Mouse (Mus musculus) embryonic facial prominence, embryonic 10.5 days (tissue): Measurements from ENCODE around the gene Trip11. TPM values are rescaled to one million over a fixed set of nuclear protein-coding genes. Genes with fewer than 3 reads are reported as not detected.

ENCODE experiments used
- DNase-seq: peaks from one replicate; pipeline ENCODE4 v3.0.0-alpha.2; 2017; ENCODE audit warnings: low spot score
- H3K27ac ChIP-seq: fragments of 300-500 bp; sonication (generic); replicated peaks from 2 replicates; pipeline ENCODE4 v1.5.1; 2016; ENCODE audit warnings: mild to moderate bottlenecking
- H3K27me3 ChIP-seq: fragments of 300-500 bp; sonication (generic); replicated peaks from 2 replicates; pipeline ENCODE4 v1.6.1; 2016; ENCODE audit warnings: low read depth, mild to moderate bottlenecking; ENCODE audit not compliant: poor library complexity, severe bottlenecking
- H3K36me3 ChIP-seq: fragments of 300-500 bp; sonication (generic); replicated peaks from 2 replicates; pipeline ENCODE4 v1.6.1; 2016; ENCODE audit warnings: mild to moderate bottlenecking, moderate library complexity
- H3K4me1 ChIP-seq: fragments of 300-500 bp; sonication (generic); 2 replicates; pipeline ENCODE4 v1.6.1; 2016
- H3K4me3 ChIP-seq: fragments of 300-500 bp; sonication (generic); 2 replicates; pipeline ENCODE4 v1.5.1; 2016; ENCODE audit warnings: mild to moderate bottlenecking, moderate library complexity
- H3K9me3 ChIP-seq: fragments of 300-500 bp; sonication (generic); 2 replicates; pipeline ENCODE4 v1.6.1; 2016; ENCODE audit warnings: mild to moderate bottlenecking
- WGBS: fragments of 180-500 bp; shearing (Covaris S2); methylation state at CpG from one replicate; pipeline ENCODE4 v1.1.7; 2016; 5-methylcytosine and 5-hydroxymethylcytosine counted together
- polyA plus RNA-seq: library from polyadenylated mRNA; unstranded; fragments of >200 nt; fragmentation: Nextera tagmentation; extraction: Ambion mirVana; gene quantifications from 2 replicates; pipeline ENCODE4 v1.2.1, GENCODE M21; 2016

Trip11 gene
- polyA plus RNA-seq, 1 experiment from 2014 or later, result 19.2 TPM

- 87% methylated on average over 2 of the region's 2 CpGs for WGBS
- H3K27me3 ChIP-seq, result peaks cover 17% of the 10 kb centered on the region
- no peaks in the 10 kb centered on the region for H3K9me3 ChIP-seq
- no peak overlapping the region for H3K4me3 ChIP-seq
- H3K4me1 ChIP-seq, result peaks cover 32% of the 10 kb centered on the region
- DNase-seq, result no peak
- no peaks in the 10 kb centered on the region for H3K36me3 ChIP-seq
- H3K27ac ChIP-seq, result no peak overlapping the region
Observed at GRCm38 (mm10) chr12:101814423-101814822, 98.6 kb downstream of the Trip11 start.

GRCm38 (mm10) chr12:101811181-101811580 lies 101.9 kb downstream of the Trip11 start:
- Histone ChIP-seq H3K4me1 (peaks cover 6% of the 10 kb centered on the region; the same call in 1 of the 2 replicates), H3K9me3 (no peaks in the 10 kb centered on the region), H3K4me3 (no peak overlapping the region), H3K36me3 (no peaks in the 10 kb centered on the region), H3K27ac (no peak overlapping the region), H3K27me3 (no peaks in the 10 kb centered on the region)
- DNase-seq, result no peak
- 62% methylated on average over 6 of the region's 6 CpGs for WGBS

GRCm38 (mm10) chr12:101810515-101810914 lies 102.6 kb downstream of the Trip11 start:
- Histone ChIP-seq H3K4me3 (no peak overlapping the region), H3K4me1 (peaks cover 3% of the 10 kb centered on the region; the same call in 1 of the 2 replicates), H3K27ac (no peak overlapping the region), H3K27me3 (no peaks in the 10 kb centered on the region), H3K36me3 (no peaks in the 10 kb centered on the region), H3K9me3 (no peaks in the 10 kb centered on the region)
- WGBS, result 70% methylated on average over 2 of the region's 2 CpGs
- no peak for DNase-seq

GRCm38 (mm10) chr12:101807400-101807799 lies 105.7 kb downstream of the Trip11 start:
- WGBS, result 75% methylated on average over 2 of the region's 2 CpGs

GRCm38 (mm10) chr12:101802445-101802844 lies 110.6 kb downstream of the Trip11 start:
- WGBS, result 91% methylated on average over 3 of the region's 3 CpGs
- Histone ChIP-seq H3K4me1 (no peaks in the 10 kb centered on the region), H3K36me3 (no peaks in the 10 kb centered on the region), H3K4me3 (no peak overlapping the region), H3K9me3 (no peaks in the 10 kb centered on the region), H3K27me3 (no peaks in the 10 kb centered on the region), H3K27ac (no peak overlapping the region)
- no peak for DNase-seq

More at GRCm38 (mm10) chr12:101807400-101807799, 105.7 kb downstream of the Trip11 start:
- Histone ChIP-seq H3K36me3 (no peaks in the 10 kb centered on the region), H3K27ac (no peak overlapping the region), H3K4me1 (no peaks in the 10 kb centered on the region), H3K9me3 (no peaks in the 10 kb centered on the region), H3K27me3 (no peaks in the 10 kb centered on the region), H3K4me3 (no peak overlapping the region)
- DNase-seq, result no peak

- H3K4me1 ChIP-seq, result no peaks in the 10 kb centered on the region
- 89% methylated on average over 5 of the region's 5 CpGs for WGBS
- H3K27ac ChIP-seq, result no peak overlapping the region
- H3K4me3 ChIP-seq, result no peak overlapping the region
- H3K9me3 ChIP-seq, result no peaks in the 10 kb centered on the region
- no peaks in the 10 kb centered on the region for H3K27me3 ChIP-seq
- no peaks in the 10 kb centered on the region for H3K36me3 ChIP-seq
- DNase-seq, result no peak
Observed at GRCm38 (mm10) chr12:101801744-101802143, 111.3 kb downstream of the Trip11 start.

GRCm38 (mm10) chr12:101801051-101801450 lies 112.0 kb downstream of the Trip11 start:
- Histone ChIP-seq H3K27ac (no peak overlapping the region), H3K4me1 (no peaks in the 10 kb centered on the region), H3K36me3 (no peaks in the 10 kb centered on the region), H3K4me3 (no peak overlapping the region), H3K27me3 (no peaks in the 10 kb centered on the region), H3K9me3 (no peaks in the 10 kb centered on the region)
- no peak for DNase-seq
- 85% methylated on average over 3 of the region's 3 CpGs for WGBS

GRCm38 (mm10) chr12:101798189-101798922 lies 114.7 kb downstream of the Trip11 start:
- 72% methylated on average over 7 of the region's 7 CpGs for WGBS
- Histone ChIP-seq H3K27me3 (no peaks in the 10 kb centered on the region), H3K27ac (no peak overlapping the region), H3K4me1 (0 out of 2 replicates have a peak, but pooled peaks cover 3% of the 10 kb centered on the region), H3K36me3 (no peaks in the 10 kb centered on the region), H3K4me3 (no peak overlapping the region), H3K9me3 (no peaks in the 10 kb centered on the region)
- no peak for DNase-seq

GRCm38 (mm10) chr12:101794458-101794857 lies 118.6 kb downstream of the Trip11 start:
- Histone ChIP-seq H3K36me3 (no peaks in the 10 kb centered on the region), H3K27me3 (no peaks in the 10 kb centered on the region), H3K4me3 (no peak overlapping the region), H3K9me3 (no peaks in the 10 kb centered on the region), H3K27ac (no peak overlapping the region), H3K4me1 (0 out of 2 replicates have a peak, but pooled peaks cover 3% of the 10 kb centered on the region)
- WGBS, result 79% methylated on average over 3 of the region's 3 CpGs
- DNase-seq, result no peak

- WGBS, result 81% methylated on average over 5 of the region's 5 CpGs
- DNase-seq, result no peak
- no peaks in the 10 kb centered on the region for H3K9me3 ChIP-seq
- no peaks in the 10 kb centered on the region for H3K36me3 ChIP-seq
- 0 out of 2 replicates have a peak, but pooled peaks cover 3% of the 10 kb centered on the region for H3K4me1 ChIP-seq
- no peaks in the 10 kb centered on the region for H3K27me3 ChIP-seq
- H3K4me3 ChIP-seq, result no peak overlapping the region
- H3K27ac ChIP-seq, result no peak overlapping the region
Observed at GRCm38 (mm10) chr12:101793221-101793621, 119.8 kb downstream of the Trip11 start.

GRCm38 (mm10) chr12:101792684-101793083 lies 120.4 kb downstream of the Trip11 start:
- Histone ChIP-seq H3K27ac (no peak overlapping the region), H3K4me1 (0 out of 2 replicates have a peak, but pooled peaks cover 3% of the 10 kb centered on the region), H3K9me3 (no peaks in the 10 kb centered on the region), H3K36me3 (no peaks in the 10 kb centered on the region), H3K4me3 (no peak overlapping the region), H3K27me3 (no peaks in the 10 kb centered on the region)
- 92% methylated on average over 4 of the region's 4 CpGs for WGBS
- DNase-seq, result no peak

GRCm38 (mm10) chr12:101789767-101790166 lies 123.3 kb downstream of the Trip11 start:
- 87% methylated on average over 3 of the region's 3 CpGs for WGBS
- Histone ChIP-seq H3K27ac (no peak overlapping the region), H3K9me3 (no peaks in the 10 kb centered on the region), H3K36me3 (no peaks in the 10 kb centered on the region), H3K4me3 (no peak overlapping the region), H3K27me3 (no peaks in the 10 kb centered on the region), H3K4me1 (0 out of 2 replicates have a peak, but pooled peaks cover 3% of the 10 kb centered on the region)
- no peak for DNase-seq

GRCm38 (mm10) chr12:101789250-101789649 lies 123.8 kb downstream of the Trip11 start:
- Histone ChIP-seq H3K27me3 (no peaks in the 10 kb centered on the region), H3K9me3 (no peaks in the 10 kb centered on the region), H3K4me3 (no peak overlapping the region), H3K27ac (no peak overlapping the region), H3K36me3 (no peaks in the 10 kb centered on the region), H3K4me1 (no peaks in the 10 kb centered on the region)
- WGBS, result 74% methylated on average over 3 of the region's 3 CpGs
- DNase-seq, result no peak
